Mouse (Mus musculus): ENCODE measurements around the gene Tnfrsf8.
A peak's percentile ranks its signal among the peaks of the same experiment; 100 is the strongest.

- TF ChIP-seq EP300 (IDR thresholded peaks at IDR 0.05; ENCODE audit: low read depth) = no peak
- TF ChIP-seq CTCF (IDR thresholded peaks at IDR 0.05; ENCODE audit: low read depth) = peak; percentile 79
Measured at GRCm38 (mm10) chr4:145286369-145287120, 28.4 kb downstream of the Tnfrsf8 start.

Measured in liver, embryonic 14.5 days (tissue).